Mouse (Mus musculus): ENCODE data around the gene Nmt1. TPM values are rescaled to one million over a fixed set of nuclear protein-coding genes. Genes with fewer than 3 reads are reported as not detected.
A peak's percentile ranks its signal among the peaks of the same experiment; 100 is the strongest.

The Nmt1 gene
- total and polyA plus RNA-seq, 3 experiments = 9.2 to 83.8 (median 51.2) TPM

GRCm38 (mm10) chr11:103009208-103009607 is 18.8 kb upstream of the Nmt1 start:
- no peaks in the 10 kb centered on the region for H3K27me3 ChIP-seq (ENCODE audit: insufficient read depth, low read length)
- TF ChIP-seq CTCF (IDR thresholded peaks at IDR 0.05; ENCODE audit: low read depth, low read length) (0 out of 2 replicates have a peak, but pooled peaks have one; percentile 9), GATA2 (IDR thresholded peaks at IDR 0.05; ENCODE audit: borderline replicate concordance, low read depth, low read length) (no peak)
- DNase-seq (ENCODE audit: low spot score) = no peak
- peaks cover 41% of the 10 kb centered on the region for H3K4me1 ChIP-seq (ENCODE audit: insufficient read depth, low read depth, low read length)
- H3K9me3 ChIP-seq (replicated peaks) = no peaks in the 10 kb centered on the region; the same call in 1 of the 2 replicates
- H3K4me3 ChIP-seq (ENCODE audit: low read depth, low read length) = no peak overlapping the region
- no peak for ATAC-seq (ENCODE audit: extremely low read depth, insufficient number of reproducible peaks, low FRiP score, poor library complexity, severe bottlenecking)
- H3K36me3 ChIP-seq (replicated peaks) = peaks cover 78% of the 10 kb centered on the region

DNA sequence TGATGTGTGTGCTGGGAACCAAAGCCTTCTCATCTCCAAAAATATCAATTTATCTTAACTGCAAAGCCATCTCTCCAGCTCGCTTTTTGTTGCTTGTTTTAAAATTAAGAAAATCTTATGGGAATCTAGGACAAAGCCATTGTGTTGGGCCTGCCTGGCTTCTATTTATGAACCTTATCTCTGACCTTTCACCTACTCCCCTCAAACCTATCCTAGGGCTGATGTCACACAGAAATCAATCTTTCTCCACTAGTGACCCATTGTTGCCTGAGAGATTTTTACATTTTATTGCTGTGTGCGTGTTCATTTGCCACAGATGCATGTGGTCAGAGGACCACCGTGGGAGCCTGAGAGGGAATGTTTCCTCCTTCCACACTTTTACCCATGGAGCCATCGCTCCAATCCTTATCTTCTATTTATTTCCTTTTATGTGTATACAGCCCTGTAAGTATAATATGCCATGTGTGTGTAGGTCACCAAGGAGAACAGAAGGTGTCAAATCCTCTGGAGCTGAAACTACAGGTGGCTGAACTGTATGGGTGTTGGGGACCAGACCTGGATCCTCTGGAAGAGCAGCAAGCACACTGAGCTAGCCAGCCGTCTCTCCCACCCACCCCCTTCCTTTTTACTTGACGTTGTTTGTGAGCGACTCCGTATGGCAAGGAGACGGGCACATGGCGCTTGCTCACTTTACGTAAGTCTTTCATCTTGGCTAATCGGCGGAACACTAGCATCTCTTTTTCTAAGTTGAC is 17.4 kb upstream of the Nmt1 start:
- DNase-seq (ENCODE audit: low spot score) (no peak), ATAC-seq (ENCODE audit: extremely low read depth, insufficient number of reproducible peaks, low FRiP score, poor library complexity, severe bottlenecking) (no peak)
- Histone ChIP-seq H3K4me1 (ENCODE audit: insufficient read depth, low read depth, low read length) (peaks cover 37% of the 10 kb centered on the region), H3K4me3 (ENCODE audit: low read depth, low read length) (no peak overlapping the region), H3K9me3 (replicated peaks) (no peaks in the 10 kb centered on the region; the same call in 1 of the 2 replicates), H3K27me3 (ENCODE audit: insufficient read depth, low read length) (no peaks in the 10 kb centered on the region), H3K36me3 (replicated peaks) (peaks cover 77% of the 10 kb centered on the region)
- TF ChIP-seq GATA2 (IDR thresholded peaks at IDR 0.05; ENCODE audit: borderline replicate concordance, low read depth, low read length) = no peak

DNA sequence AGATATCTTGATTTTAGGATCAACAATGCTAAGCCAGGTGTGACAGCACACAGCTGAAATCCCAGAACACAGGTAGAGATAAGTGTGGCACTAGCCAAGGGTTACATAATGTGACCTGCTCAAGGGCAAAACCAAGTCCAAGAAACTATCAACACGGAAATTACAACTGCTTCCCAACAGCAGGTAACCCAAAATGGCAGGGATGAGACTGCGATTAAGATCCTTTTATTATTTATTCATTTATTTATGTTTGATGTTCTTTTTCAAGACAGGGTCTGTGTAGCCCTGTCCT is 16.8 kb upstream of the Nmt1 start:
- Histone ChIP-seq H3K9me3 (replicated peaks) (no peaks in the 10 kb centered on the region; the same call in 1 of the 2 replicates), H3K4me3 (ENCODE audit: low read depth, low read length) (no peak overlapping the region), H3K27me3 (ENCODE audit: insufficient read depth, low read length) (no peaks in the 10 kb centered on the region), H3K36me3 (replicated peaks) (peaks cover 75% of the 10 kb centered on the region), H3K4me1 (ENCODE audit: insufficient read depth, low read depth, low read length) (peaks cover 37% of the 10 kb centered on the region)
- TF ChIP-seq CTCF (IDR thresholded peaks at IDR 0.05; ENCODE audit: low read depth, low read length) (no peak), POLR2AphosphoS5 (IDR thresholded peaks at IDR 0.05; ENCODE audit: insufficient replicate concordance, low read depth, low read length) (no peak), GATA2 (IDR thresholded peaks at IDR 0.05; ENCODE audit: borderline replicate concordance, low read depth, low read length) (no peak), GATA1 (IDR thresholded peaks at IDR 0.05; ENCODE audit: borderline replicate concordance, low read length) (no peak), TAL1 (conservative IDR thresholded peaks at IDR 0.05; ENCODE audit: low read depth, low read length) (no peak)
- no peak for ATAC-seq (ENCODE audit: extremely low read depth, insufficient number of reproducible peaks, low FRiP score, poor library complexity, severe bottlenecking)
- no peak for DNase-seq (ENCODE audit: low spot score)

GRCm38 (mm10) chr11:103015881-103016825 is 11.8 kb upstream of the Nmt1 start:
- no peaks in the 10 kb centered on the region for H3K9me3 ChIP-seq (replicated peaks)
- TF ChIP-seq POLR2AphosphoS5 (IDR thresholded peaks at IDR 0.05; ENCODE audit: insufficient replicate concordance, low read depth, low read length) (no peak), TAL1 (conservative IDR thresholded peaks at IDR 0.05; ENCODE audit: low read depth, low read length) (no peak), GATA1 (IDR thresholded peaks at IDR 0.05; ENCODE audit: borderline replicate concordance, low read length) (no peak), GATA2 (IDR thresholded peaks at IDR 0.05; ENCODE audit: borderline replicate concordance, low read depth, low read length) (no peak), CTCF (IDR thresholded peaks at IDR 0.05; ENCODE audit: low read depth, low read length) (no peak)
- no peaks in the 10 kb centered on the region for H3K27me3 ChIP-seq (ENCODE audit: insufficient read depth, low read length)
- H3K36me3 ChIP-seq (replicated peaks) = peaks cover 58% of the 10 kb centered on the region
- ATAC-seq (ENCODE audit: extremely low read depth, insufficient number of reproducible peaks, low FRiP score, poor library complexity, severe bottlenecking) (no peak), DNase-seq (ENCODE audit: low spot score) (no peak)
- peaks cover 23% of the 10 kb centered on the region for H3K4me1 ChIP-seq (ENCODE audit: insufficient read depth, low read depth, low read length)
- H3K4me3 ChIP-seq (ENCODE audit: low read depth, low read length) = peak overlapping the region; percentile 85

GRCm38 (mm10) chr11:103016930-103017329 is 11.1 kb upstream of the Nmt1 start:
- DNase-seq (ENCODE audit: low spot score) = peak; percentile 98
- ATAC-seq (ENCODE audit: extremely low read depth, insufficient number of reproducible peaks, low FRiP score, poor library complexity, severe bottlenecking) = peak; percentile 95
- H3K27me3 ChIP-seq (ENCODE audit: insufficient read depth, low read length) = no peaks in the 10 kb centered on the region
- no peak for TF ChIP-seq POLR2AphosphoS5 (IDR thresholded peaks at IDR 0.05; ENCODE audit: insufficient replicate concordance, low read depth, low read length)
- no peak for TF ChIP-seq CTCF (IDR thresholded peaks at IDR 0.05; ENCODE audit: low read depth, low read length)
- no peak for TF ChIP-seq GATA2 (IDR thresholded peaks at IDR 0.05; ENCODE audit: borderline replicate concordance, low read depth, low read length)
- no peak for TF ChIP-seq TAL1 (conservative IDR thresholded peaks at IDR 0.05; ENCODE audit: low read depth, low read length)
- H3K36me3 ChIP-seq (replicated peaks) = peaks cover 60% of the 10 kb centered on the region
- H3K4me1 ChIP-seq (ENCODE audit: insufficient read depth, low read depth, low read length) = peaks cover 24% of the 10 kb centered on the region
- H3K9me3 ChIP-seq (replicated peaks) = no peaks in the 10 kb centered on the region
- peak overlapping the region; percentile 85 for H3K4me3 ChIP-seq (ENCODE audit: low read depth, low read length)

GRCm38 (mm10) chr11:103017661-103018060 is 10.3 kb upstream of the Nmt1 start:
- no peaks in the 10 kb centered on the region for H3K9me3 ChIP-seq (replicated peaks)
- ATAC-seq (ENCODE audit: extremely low read depth, insufficient number of reproducible peaks, low FRiP score, poor library complexity, severe bottlenecking) (no peak), DNase-seq (ENCODE audit: low spot score) (no peak)
- no peak for TF ChIP-seq GATA1 (IDR thresholded peaks at IDR 0.05; ENCODE audit: borderline replicate concordance, low read length)
- TF ChIP-seq CTCF (IDR thresholded peaks at IDR 0.05; ENCODE audit: low read depth, low read length) = no peak
- TF ChIP-seq POLR2AphosphoS5 (IDR thresholded peaks at IDR 0.05; ENCODE audit: insufficient replicate concordance, low read depth, low read length) = no peak
- no peak for TF ChIP-seq TAL1 (conservative IDR thresholded peaks at IDR 0.05; ENCODE audit: low read depth, low read length)
- no peak for TF ChIP-seq GATA2 (IDR thresholded peaks at IDR 0.05; ENCODE audit: borderline replicate concordance, low read depth, low read length)
- peaks cover 28% of the 10 kb centered on the region for H3K4me1 ChIP-seq (ENCODE audit: insufficient read depth, low read depth, low read length)
- no peak overlapping the region for H3K4me3 ChIP-seq (ENCODE audit: low read depth, low read length)
- H3K36me3 ChIP-seq (replicated peaks) = peaks cover 65% of the 10 kb centered on the region
- no peaks in the 10 kb centered on the region for H3K27me3 ChIP-seq (ENCODE audit: insufficient read depth, low read length)

Measured in G1E (cell line).